Mouse (Mus musculus) forebrain, postnatal 0 days (tissue): ENCODE measurements around the gene Chka. TPM values are rescaled to one million over a fixed set of nuclear protein-coding genes. Genes with fewer than 3 reads are reported as not detected.

ENCODE experiments used
- ATAC-seq: fragments of 200-750 bp; cut with Nextera tagmentation; 2 replicates; pipeline ENCODE4 v1.8.0; 2017; ENCODE audit warnings: mild to moderate bottlenecking, moderate library complexity
- DNase-seq: peaks from one replicate; pipeline ENCODE4 v3.0.0-alpha.2; 2015
- H3K27ac ChIP-seq: fragments of 300-500 bp; sonication (generic); 2 replicates; pipeline ENCODE4 v1.5.1; 2014; ENCODE audit warnings: low read depth, mild to moderate bottlenecking, antibody characterized with exemption, low read length, moderate library complexity, mixed read lengths
- H3K27me3 ChIP-seq: fragments of 300-500 bp; sonication (generic); 2 replicates; pipeline ENCODE4 v1.6.1; 2014; ENCODE audit warnings: mild to moderate bottlenecking, low read length, mixed read lengths; ENCODE audit not compliant: insufficient read depth
- H3K36me3 ChIP-seq: fragments of 300-500 bp; sonication (generic); 2 replicates; pipeline ENCODE4 v1.6.1; 2014; ENCODE audit warnings: mild to moderate bottlenecking, moderate library complexity; ENCODE audit not compliant: insufficient read depth
- H3K4me1 ChIP-seq: fragments of 300-500 bp; sonication (generic); 2 replicates; pipeline ENCODE4 v1.6.1; 2014; ENCODE audit warnings: antibody characterized with exemption; ENCODE audit not compliant: insufficient read depth
- H3K4me2 ChIP-seq: fragments of 300-500 bp; sonication (generic); 2 replicates; pipeline ENCODE4 v1.6.1; 2014; ENCODE audit warnings: low read depth, mild to moderate bottlenecking, moderate library complexity
- H3K4me3 ChIP-seq: fragments of 300-500 bp; sonication (generic); 2 replicates; pipeline ENCODE4 v1.5.1; 2014; ENCODE audit warnings: low read depth, low read length, mixed read lengths
- H3K9ac ChIP-seq: fragments of 300-500 bp; sonication (generic); 2 replicates; pipeline ENCODE4 v1.6.1; 2014; ENCODE audit warnings: mild to moderate bottlenecking
- H3K9me3 ChIP-seq: fragments of 300-500 bp; sonication (generic); 2 replicates; pipeline ENCODE4 v1.6.1; 2016; ENCODE audit warnings: low read length
- CTCF ChIP-seq: sonication (generic); IDR thresholded peaks from 2 replicates; pipeline ENCODE4 v1.5.1; 2016; ENCODE audit warnings: antibody characterized with exemption, control low read depth, low read depth
- WGBS: fragments of 180-500 bp; shearing (Covaris S2); extraction: QIAGEN DNeasy Blood & Tissue Kit; methylation state at CpG from one replicate; pipeline ENCODE4 v1.1.7; 2014; 5-methylcytosine and 5-hydroxymethylcytosine counted together
- polyA plus RNA-seq: library from polyadenylated mRNA; unstranded; fragments of >200 nt; fragmentation: Nextera tagmentation; extraction: Ambion mirVana; gene quantifications from 2 replicates; pipeline ENCODE4 v1.2.1, GENCODE M21; 2015
- total RNA-seq: library from RNA; depleted of rRNA; stranded (reverse); fragments of >200 nt; gene quantifications from 2 replicates; pipeline ENCODE4 v1.2.3, GENCODE M21; 2014

Gene Chka
- total and polyA plus RNA-seq, 2 experiments from 2014 or later: 53.9 to 69.4 TPM

GRCm38 (mm10) chr19:3914535-3914934 is 63.0 kb downstream of the Chka start:
- Histone ChIP-seq H3K4me1 (peaks cover 11% of the 10 kb centered on the region; the same call in 1 of the 2 replicates), H3K4me2 (no peak overlapping the region), H3K27me3 (no peaks in the 10 kb centered on the region), H3K27ac (no peak overlapping the region), H3K9ac (no peak overlapping the region), H3K9me3 (no peaks in the 10 kb centered on the region), H3K36me3 (peaks cover 11% of the 10 kb centered on the region; the same call in 1 of the 2 replicates), H3K4me3 (no peak overlapping the region)
- DNase-seq (no peak), ATAC-seq (no peak)
- TF ChIP-seq CTCF: no peak
- WGBS: 85% methylated on average over 5 of the region's 5 CpGs

GRCm38 (mm10) chr19:3916727-3917126 is 65.2 kb downstream of the Chka start:
- ATAC-seq (no peak), DNase-seq (no peak)
- Histone ChIP-seq H3K4me3 (no peak overlapping the region), H3K36me3 (no peaks in the 10 kb centered on the region), H3K4me2 (no peak overlapping the region), H3K4me1 (peaks cover 10% of the 10 kb centered on the region; the same call in 1 of the 2 replicates), H3K27ac (no peak overlapping the region), H3K9ac (no peak overlapping the region), H3K9me3 (no peaks in the 10 kb centered on the region), H3K27me3 (no peaks in the 10 kb centered on the region)
- no peak for TF ChIP-seq CTCF
- WGBS: 81% methylated on average over 11 of the region's 11 CpGs

- TF ChIP-seq CTCF: no peak
- DNase-seq (no peak), ATAC-seq (no peak)
Observed at GRCm38 (mm10) chr19:3919928-3920327, 68.4 kb downstream of the Chka start.

GRCm38 (mm10) chr19:3922661-3923371 is 71.2 kb downstream of the Chka start:
- Histone ChIP-seq H3K36me3 (no peaks in the 10 kb centered on the region), H3K9ac (no peak overlapping the region), H3K4me1 (no peaks in the 10 kb centered on the region), H3K4me3 (no peak overlapping the region), H3K9me3 (no peaks in the 10 kb centered on the region), H3K27ac (no peak overlapping the region), H3K4me2 (no peak overlapping the region), H3K27me3 (no peaks in the 10 kb centered on the region)
- no peak for ATAC-seq
- TF ChIP-seq CTCF: no peak
- WGBS: 48% methylated on average over 10 of the region's 10 CpGs
- DNase-seq: no peak

More at GRCm38 (mm10) chr19:3919928-3920327, 68.4 kb downstream of the Chka start:
- no peak overlapping the region for H3K4me3 ChIP-seq
- no peaks in the 10 kb centered on the region for H3K4me1 ChIP-seq
- H3K27me3 ChIP-seq: no peaks in the 10 kb centered on the region
- H3K9me3 ChIP-seq: no peaks in the 10 kb centered on the region
- H3K36me3 ChIP-seq: no peaks in the 10 kb centered on the region
- H3K27ac ChIP-seq: no peak overlapping the region
- no peak overlapping the region for H3K4me2 ChIP-seq
- H3K9ac ChIP-seq: no peak overlapping the region

GRCm38 (mm10) chr19:3923586-3923985 is 72.0 kb downstream of the Chka start:
- no peak overlapping the region for H3K27ac ChIP-seq
- 64% methylated on average over 13 of the region's 13 CpGs for WGBS
- DNase-seq (no peak), ATAC-seq (no peak)
- no peaks in the 10 kb centered on the region for H3K4me1 ChIP-seq
- no peak overlapping the region for H3K9ac ChIP-seq
- TF ChIP-seq CTCF: no peak
- no peaks in the 10 kb centered on the region for H3K9me3 ChIP-seq
- no peak overlapping the region for H3K4me3 ChIP-seq
- H3K27me3 ChIP-seq: no peaks in the 10 kb centered on the region
- H3K4me2 ChIP-seq: no peak overlapping the region
- H3K36me3 ChIP-seq: no peaks in the 10 kb centered on the region

GRCm38 (mm10) chr19:3924190-3924589 is 72.6 kb downstream of the Chka start:
- H3K9ac ChIP-seq: no peak overlapping the region
- no peaks in the 10 kb centered on the region for H3K27me3 ChIP-seq
- H3K4me2 ChIP-seq: no peak overlapping the region
- no peak overlapping the region for H3K4me3 ChIP-seq
- WGBS: 84% methylated on average over 8 of the region's 8 CpGs
- no peak overlapping the region; the same call in 1 of the 2 replicates for H3K27ac ChIP-seq
- no peaks in the 10 kb centered on the region for H3K9me3 ChIP-seq
- H3K36me3 ChIP-seq: no peaks in the 10 kb centered on the region
- DNase-seq (no peak), ATAC-seq (no peak)
- TF ChIP-seq CTCF: no peak
- H3K4me1 ChIP-seq: no peaks in the 10 kb centered on the region

GRCm38 (mm10) chr19:3924868-3925267 is 73.3 kb downstream of the Chka start:
- ATAC-seq: no peak
- Histone ChIP-seq H3K4me2 (no peak overlapping the region), H3K9ac (no peak overlapping the region), H3K27ac (no peak overlapping the region), H3K27me3 (no peaks in the 10 kb centered on the region), H3K9me3 (no peaks in the 10 kb centered on the region), H3K36me3 (no peaks in the 10 kb centered on the region), H3K4me1 (peaks cover 4% of the 10 kb centered on the region; the same call in 1 of the 2 replicates), H3K4me3 (no peak overlapping the region)
- TF ChIP-seq CTCF: no peak
- WGBS: 95% methylated on average over 7 of the region's 7 CpGs
- no peak for DNase-seq
